Comparison of ENCODE assay signal across 8 mouse cellular contexts in the genomic region with DNA sequence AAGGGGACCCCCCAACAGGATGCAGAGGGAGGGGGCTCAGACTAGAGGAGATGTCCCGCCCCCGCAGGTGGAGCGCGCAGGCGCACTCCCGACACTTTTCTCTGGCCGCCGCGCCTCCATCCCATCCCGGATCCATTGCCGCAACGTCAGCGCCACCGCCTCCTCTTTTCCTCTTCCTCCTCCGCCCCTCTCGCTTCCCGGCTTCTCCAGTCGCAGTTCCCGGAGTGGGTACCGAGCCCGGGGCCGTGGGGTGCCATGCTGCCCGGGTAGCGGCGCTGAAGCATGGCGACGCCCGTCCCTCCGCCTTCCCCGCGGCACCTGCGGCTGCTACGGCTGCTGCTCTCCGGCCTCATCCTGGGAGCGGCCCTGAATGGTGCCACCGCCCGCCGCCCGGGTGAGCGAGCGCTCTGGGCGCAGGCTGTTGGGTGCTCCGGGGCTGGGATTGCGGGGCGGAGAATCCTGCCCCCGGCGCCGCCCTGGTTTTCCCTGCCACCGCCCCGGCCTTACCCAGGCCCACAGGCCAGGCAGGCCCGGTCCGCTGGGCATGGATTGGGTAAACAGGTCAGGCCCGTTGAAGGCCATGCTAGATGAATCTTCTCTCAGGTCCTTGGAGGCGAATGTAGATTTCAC. TPM values are rescaled to one million over a fixed set of nuclear protein-coding genes. Genes with fewer than 3 reads are reported as not detected.
DNase-seq lines count a peak whose midpoint lies in the region; ATAC-seq and TF ChIP-seq lines count a peak whose summit lies in the region.

No protein-coding gene starts in this region.

- H3K4me1 ChIP-seq in embryonic facial prominence, embryonic 14.5 days (ENCODE audit: control insufficient read depth, insufficient read depth, low read length): no peaks in the 10 kb centered on the region
- peaks cover 6% of the 10 kb centered on the region; the same call in 1 of the 2 replicates for H3K4me1 ChIP-seq in heart, embryonic 12.5 days (replicated peaks)
- H3K4me1 ChIP-seq in kidney, embryonic 15.5 days: peaks cover 16% of the 10 kb centered on the region
- H3K4me1 ChIP-seq in limb, embryonic 12.5 days (replicated peaks): peaks cover 10% of the 10 kb centered on the region; the same call in 1 of the 2 replicates
- peaks cover 25% of the 10 kb centered on the region for H3K4me1 ChIP-seq in midbrain, embryonic 16.5 days (ENCODE audit: control insufficient read depth, insufficient read depth, low read length)
- no peaks in the 10 kb centered on the region; the same call in 1 of the 2 replicates for H3K4me1 ChIP-seq in stomach, postnatal 0 days (replicated peaks; ENCODE audit: control insufficient read depth, insufficient read depth)

- H3K27ac ChIP-seq in embryonic facial prominence, embryonic 14.5 days (replicated peaks; ENCODE audit: low read depth, low read length): no peak overlapping the region
- no peak overlapping the region for H3K27ac ChIP-seq in heart, embryonic 12.5 days (ENCODE audit: poor library complexity, severe bottlenecking)
- H3K27ac ChIP-seq in kidney, embryonic 15.5 days: no peak overlapping the region
- no peak overlapping the region for H3K27ac ChIP-seq in limb, embryonic 12.5 days
- H3K27ac ChIP-seq in midbrain, embryonic 16.5 days (ENCODE audit: low read length): peak overlapping the region; percentile 90
- H3K27ac ChIP-seq in stomach, postnatal 0 days (replicated peaks): peak overlapping the region; percentile 56

- H3K4me3 ChIP-seq in embryonic facial prominence, embryonic 14.5 days (ENCODE audit: low read depth, low read length): peak overlapping the region; percentile 70
- peak overlapping the region; percentile 50 for H3K4me3 ChIP-seq in heart, embryonic 12.5 days
- H3K4me3 ChIP-seq in kidney, embryonic 15.5 days (replicated peaks): peak overlapping the region; percentile 76
- peak overlapping the region; percentile 50 for H3K4me3 ChIP-seq in limb, embryonic 12.5 days (replicated peaks)
- peak overlapping the region; percentile 93 for H3K4me3 ChIP-seq in midbrain, embryonic 16.5 days (ENCODE audit: low read depth, low read length)
- H3K4me3 ChIP-seq in stomach, postnatal 0 days (ENCODE audit: low read depth, low read length): peak overlapping the region; percentile 60

- ATAC-seq in embryonic facial prominence, embryonic 14.5 days (ENCODE audit: low read depth): peak; percentile 79
- ATAC-seq in heart, embryonic 12.5 days (ENCODE audit: insufficient number of reproducible peaks, low FRiP score): peak; percentile 40
- peak; percentile 50 for ATAC-seq in kidney, embryonic 15.5 days (replicated peaks; ENCODE audit: low FRiP score)
- no peak for ATAC-seq in limb, embryonic 12.5 days (ENCODE audit: insufficient number of reproducible peaks, insufficient read depth, low FRiP score, low TSS enrichment, low read depth)
- peak; percentile 85 for ATAC-seq in midbrain, embryonic 16.5 days
- ATAC-seq in stomach, postnatal 0 days (ENCODE audit: low FRiP score, low TSS enrichment): peak; percentile 73

- DNase-seq in embryo, embryonic 10 days (ENCODE audit: low spot score): peak; percentile 67
- no peak for DNase-seq in embryo, embryonic 10.5 days (ENCODE audit: low spot score)
- peak; percentile 73 for DNase-seq in embryonic facial prominence, embryonic 14.5 days (ENCODE audit: low spot score)
- DNase-seq in stomach, postnatal 0 days (ENCODE audit: low spot score): peak; percentile 78

- no peak for TF ChIP-seq CTCF in stomach, postnatal 0 days (IDR thresholded peaks at IDR 0.05; ENCODE audit: low read depth)

- peak overlapping the region; percentile 75 for H3K9ac ChIP-seq in embryonic facial prominence, embryonic 14.5 days (ENCODE audit: low read depth, low read length)
- peak overlapping the region; percentile 62 for H3K9ac ChIP-seq in heart, embryonic 12.5 days
- H3K9ac ChIP-seq in kidney, embryonic 15.5 days: peak overlapping the region; percentile 73
- H3K9ac ChIP-seq in limb, embryonic 12.5 days (replicated peaks): peak overlapping the region; percentile 57
- H3K9ac ChIP-seq in midbrain, embryonic 16.5 days (ENCODE audit: low read depth, low read length): peak overlapping the region; percentile 100
- peak overlapping the region; percentile 64 for H3K9ac ChIP-seq in stomach, postnatal 0 days (ENCODE audit: low read length)

- H3K4me2 ChIP-seq in embryonic facial prominence, embryonic 14.5 days (ENCODE audit: low read depth, low read length): peak overlapping the region; percentile 77
- peak overlapping the region; percentile 63 for H3K4me2 ChIP-seq in heart, embryonic 12.5 days
- H3K4me2 ChIP-seq in kidney, embryonic 15.5 days: peak overlapping the region; percentile 94
- H3K4me2 ChIP-seq in limb, embryonic 12.5 days: peak overlapping the region; percentile 68
- peak overlapping the region; percentile 90 for H3K4me2 ChIP-seq in midbrain, embryonic 16.5 days (ENCODE audit: low read length)
- peak overlapping the region; percentile 77 for H3K4me2 ChIP-seq in stomach, postnatal 0 days (replicated peaks; ENCODE audit: low read depth)

- H3K9me3 ChIP-seq in embryonic facial prominence, embryonic 14.5 days (ENCODE audit: control insufficient read depth, low read length): no peaks in the 10 kb centered on the region
- no peaks in the 10 kb centered on the region for H3K9me3 ChIP-seq in heart, embryonic 12.5 days (replicated peaks)
- no peaks in the 10 kb centered on the region for H3K9me3 ChIP-seq in kidney, embryonic 15.5 days (replicated peaks)
- no peaks in the 10 kb centered on the region for H3K9me3 ChIP-seq in limb, embryonic 12.5 days
- H3K9me3 ChIP-seq in midbrain, embryonic 16.5 days (replicated peaks; ENCODE audit: control insufficient read depth, low read length, poor library complexity, severe bottlenecking): no peaks in the 10 kb centered on the region
- H3K9me3 ChIP-seq in stomach, postnatal 0 days (ENCODE audit: control insufficient read depth, low read length): no peaks in the 10 kb centered on the region

- under 1% methylated on average over 35 of the region's 54 CpGs for WGBS in embryonic facial prominence, embryonic 14.5 days
- WGBS in heart, embryonic 12.5 days: 2% methylated on average over 54 of the region's 54 CpGs
- under 1% methylated on average over 54 of the region's 54 CpGs for WGBS in kidney, embryonic 15.5 days
- 2% methylated on average over 54 of the region's 54 CpGs for WGBS in limb, embryonic 12.5 days
- 1% methylated on average over 51 of the region's 54 CpGs for WGBS in midbrain, embryonic 16.5 days
- 2% methylated on average over 49 of the region's 54 CpGs for WGBS in stomach, postnatal 0 days

- no peaks in the 10 kb centered on the region for H3K36me3 ChIP-seq in embryonic facial prominence, embryonic 14.5 days (ENCODE audit: control insufficient read depth, insufficient read depth, low read length)
- no peaks in the 10 kb centered on the region for H3K36me3 ChIP-seq in heart, embryonic 12.5 days
- no peaks in the 10 kb centered on the region for H3K36me3 ChIP-seq in kidney, embryonic 15.5 days
- H3K36me3 ChIP-seq in limb, embryonic 12.5 days: no peaks in the 10 kb centered on the region
- H3K36me3 ChIP-seq in midbrain, embryonic 16.5 days (ENCODE audit: control insufficient read depth, insufficient read depth, low read length): peaks cover 11% of the 10 kb centered on the region
- H3K36me3 ChIP-seq in stomach, postnatal 0 days (ENCODE audit: control insufficient read depth, insufficient read depth, low read length): no peaks in the 10 kb centered on the region

- H3K27me3 ChIP-seq in embryonic facial prominence, embryonic 14.5 days (replicated peaks; ENCODE audit: control insufficient read depth, insufficient read depth, low read length): peaks cover 57% of the 10 kb centered on the region
- H3K27me3 ChIP-seq in heart, embryonic 12.5 days (replicated peaks): peaks cover 94% of the 10 kb centered on the region
- peaks cover 63% of the 10 kb centered on the region for H3K27me3 ChIP-seq in kidney, embryonic 15.5 days
- peaks cover 98% of the 10 kb centered on the region for H3K27me3 ChIP-seq in limb, embryonic 12.5 days
- H3K27me3 ChIP-seq in midbrain, embryonic 16.5 days (ENCODE audit: control insufficient read depth, insufficient read depth, low read depth, low read length): peaks cover 22% of the 10 kb centered on the region
- no peaks in the 10 kb centered on the region for H3K27me3 ChIP-seq in stomach, postnatal 0 days (ENCODE audit: control insufficient read depth, insufficient read depth, low read length)

- TF ChIP-seq EP300 in stomach, postnatal 0 days (optimal IDR thresholded peaks at IDR 0.05): no peak

RNA-seq across cellular contexts. Expression of a gene that starts 3.9 kb away (rescaled TPM):
- 75.1 TPM in 2 replicates for polyA plus RNA-seq in embryonic facial prominence, embryonic 14.5 days (2014; fragmentation: Nextera tagmentation; extraction: Ambion mirVana)
- 22.3 and 22.4 TPM in 2 replicates for polyA plus RNA-seq in heart, embryonic 12.5 days (2016; fragmentation: Nextera tagmentation; extraction: Ambion mirVana)
- polyA plus RNA-seq in kidney, embryonic 15.5 days (2015; fragmentation: Nextera tagmentation; extraction: Ambion mirVana): 41.3 and 52.5 TPM in 2 replicates
- 10.9 and 12.6 TPM in 2 replicates for polyA plus RNA-seq in limb, embryonic 12.5 days (2016; fragmentation: Nextera tagmentation; extraction: Ambion mirVana)
- polyA plus RNA-seq in midbrain, embryonic 16.5 days (2015; fragmentation: Nextera tagmentation; extraction: Ambion mirVana): 481 and 529 TPM in 2 replicates
- polyA plus RNA-seq in stomach, postnatal 0 days (2015; fragmentation: Nextera tagmentation; extraction: Ambion mirVana): 52.8 and 53.0 TPM in 2 replicates

RNA-seq across cellular contexts. Expression of a gene that starts 7.4 kb away (rescaled TPM):
- polyA plus RNA-seq in embryonic facial prominence, embryonic 14.5 days (2014; fragmentation: Nextera tagmentation; extraction: Ambion mirVana): 11.3 and 12.9 TPM in 2 replicates
- 0.18 and 0.44 TPM in 2 replicates for polyA plus RNA-seq in heart, embryonic 12.5 days (2016; fragmentation: Nextera tagmentation; extraction: Ambion mirVana)
- polyA plus RNA-seq in kidney, embryonic 15.5 days (2015; fragmentation: Nextera tagmentation; extraction: Ambion mirVana): 4.5 and 4.6 TPM in 2 replicates
- polyA plus RNA-seq in limb, embryonic 12.5 days (2016; fragmentation: Nextera tagmentation; extraction: Ambion mirVana): 0.15 and 0.31 TPM in 2 replicates
- 3.7 and 9.0 TPM in 2 replicates for polyA plus RNA-seq in midbrain, embryonic 16.5 days (2015; fragmentation: Nextera tagmentation; extraction: Ambion mirVana)
- polyA plus RNA-seq in stomach, postnatal 0 days (2015; fragmentation: Nextera tagmentation; extraction: Ambion mirVana): 21.2 and 23.3 TPM in 2 replicates

RNA-seq across cellular contexts. Expression of a gene that starts 20.0 kb away (rescaled TPM):
- polyA plus RNA-seq in embryonic facial prominence, embryonic 14.5 days (2014; fragmentation: Nextera tagmentation; extraction: Ambion mirVana): 0.10 and 0.11 TPM in 2 replicates
- not detected in 2 replicates for polyA plus RNA-seq in heart, embryonic 12.5 days (2016; fragmentation: Nextera tagmentation; extraction: Ambion mirVana)
- polyA plus RNA-seq in kidney, embryonic 15.5 days (2015; fragmentation: Nextera tagmentation; extraction: Ambion mirVana): 0.08 and 0.18 TPM in 2 replicates
- polyA plus RNA-seq in limb, embryonic 12.5 days (2016; fragmentation: Nextera tagmentation; extraction: Ambion mirVana): not detected in 2 replicates
- polyA plus RNA-seq in midbrain, embryonic 16.5 days (2015; fragmentation: Nextera tagmentation; extraction: Ambion mirVana): 0.09 and 0.80 TPM in 2 replicates
- 0.12 TPM in 1 of 2 replicates, not detected in the other for polyA plus RNA-seq in stomach, postnatal 0 days (2015; fragmentation: Nextera tagmentation; extraction: Ambion mirVana)

RNA-seq across cellular contexts. Expression of a gene that starts 25.4 kb away (rescaled TPM):
- polyA plus RNA-seq in embryonic facial prominence, embryonic 14.5 days (2014; fragmentation: Nextera tagmentation; extraction: Ambion mirVana): 6.4 and 6.9 TPM in 2 replicates
- polyA plus RNA-seq in heart, embryonic 12.5 days (2016; fragmentation: Nextera tagmentation; extraction: Ambion mirVana): 4.8 and 5.0 TPM in 2 replicates
- 11.0 and 11.1 TPM in 2 replicates for polyA plus RNA-seq in kidney, embryonic 15.5 days (2015; fragmentation: Nextera tagmentation; extraction: Ambion mirVana)
- 3.5 and 5.3 TPM in 2 replicates for polyA plus RNA-seq in limb, embryonic 12.5 days (2016; fragmentation: Nextera tagmentation; extraction: Ambion mirVana)
- 17.3 and 18.3 TPM in 2 replicates for polyA plus RNA-seq in midbrain, embryonic 16.5 days (2015; fragmentation: Nextera tagmentation; extraction: Ambion mirVana)
- 1.7 and 2.6 TPM in 2 replicates for polyA plus RNA-seq in stomach, postnatal 0 days (2015; fragmentation: Nextera tagmentation; extraction: Ambion mirVana)

RNA-seq across cellular contexts. Expression of a gene that starts 31.0 kb away (rescaled TPM):
- 21.4 and 29.3 TPM in 2 replicates for polyA plus RNA-seq in embryonic facial prominence, embryonic 14.5 days (2014; fragmentation: Nextera tagmentation; extraction: Ambion mirVana)
- polyA plus RNA-seq in heart, embryonic 12.5 days (2016; fragmentation: Nextera tagmentation; extraction: Ambion mirVana): 18.5 and 20.0 TPM in 2 replicates
- 40.4 and 42.7 TPM in 2 replicates for polyA plus RNA-seq in kidney, embryonic 15.5 days (2015; fragmentation: Nextera tagmentation; extraction: Ambion mirVana)
- 63.4 and 69.0 TPM in 2 replicates for polyA plus RNA-seq in limb, embryonic 12.5 days (2016; fragmentation: Nextera tagmentation; extraction: Ambion mirVana)
- 9.0 and 9.2 TPM in 2 replicates for polyA plus RNA-seq in midbrain, embryonic 16.5 days (2015; fragmentation: Nextera tagmentation; extraction: Ambion mirVana)
- 14.1 and 16.6 TPM in 2 replicates for polyA plus RNA-seq in stomach, postnatal 0 days (2015; fragmentation: Nextera tagmentation; extraction: Ambion mirVana)

Comparison
In these comparisons a context has a peak if more than half of its experiments do, and no peak if none do; other contexts are left out.
1. H3K27ac ChIP-seq: peak in midbrain, embryonic 16.5 days (single experiment) and stomach, postnatal 0 days (single experiment); none in embryonic facial prominence, embryonic 14.5 days (single experiment), heart, embryonic 12.5 days (single experiment), kidney, embryonic 15.5 days (single experiment) and limb, embryonic 12.5 days (single experiment).
2. Peak in every context shown above with its lines, with median percentiles within 50 percentile points of each other: H3K4me2 ChIP-seq, H3K4me3 ChIP-seq and H3K9ac ChIP-seq.